Mouse (Mus musculus) thymus, adult 2 months (tissue): ENCODE measurements around the gene Smim11.

Source experiments
- CTCF ChIP-seq: fragments of 200-500 bp; IDR thresholded peaks from 2 replicates; pipeline ENCODE4 v1.5.1; 2012; ENCODE audit warnings: mild to moderate bottlenecking, control low read depth, low read length, moderate library complexity, borderline replicate concordance; ENCODE audit not compliant: control insufficient read depth, poor library complexity, insufficient read depth; ENCODE audit errors: extremely low read depth
- POLR2A ChIP-seq: fragments of 200-500 bp; IDR thresholded peaks from 2 replicates; pipeline ENCODE4 v1.6.1; 2012; ENCODE audit warnings: mild to moderate bottlenecking, low read length, control low read depth, moderate library complexity; ENCODE audit not compliant: control insufficient read depth, poor library complexity, insufficient read depth; ENCODE audit errors: extremely low read depth

DNA sequence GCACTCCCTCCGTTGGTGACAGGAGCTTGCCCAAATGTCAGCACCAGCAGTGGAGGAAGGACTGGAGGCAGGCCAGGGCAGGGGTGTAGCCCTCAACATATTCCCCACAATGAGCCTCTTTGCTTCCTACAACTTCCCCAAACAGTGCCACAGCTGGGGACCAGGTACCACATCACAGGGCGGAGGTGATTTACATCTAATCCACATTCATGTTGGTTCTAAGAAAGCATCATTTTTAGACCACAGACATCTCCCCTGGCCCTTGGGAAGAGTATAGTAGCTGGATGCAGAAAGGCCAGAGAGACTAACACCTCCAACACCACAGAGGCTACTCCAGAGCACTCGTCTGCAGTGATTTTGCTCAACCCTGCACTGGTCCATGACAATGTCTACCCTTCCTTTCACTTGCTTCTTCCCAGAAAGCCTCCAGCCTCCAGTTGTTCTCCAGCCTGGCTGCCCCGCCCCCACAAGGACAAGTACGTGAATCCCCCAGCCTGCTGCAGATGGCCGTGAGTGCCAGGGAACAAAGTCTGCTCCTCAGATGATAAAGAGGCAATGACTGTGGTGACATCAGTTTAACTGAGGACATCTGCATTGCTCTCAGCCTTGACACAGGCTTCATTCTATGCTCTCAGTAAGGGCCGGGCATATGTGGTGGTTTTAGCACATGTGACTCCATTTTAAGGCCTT, 15.1 kb downstream of the Smim11 start:
- TF ChIP-seq CTCF (no peak), POLR2A (no peak)
